Mouse (Mus musculus) A20 (cell line): ENCODE data around the gene Rbm33.
A peak's percentile ranks its signal among the peaks of the same experiment; 100 is the strongest.

Source experiments
- DNase-seq: peaks from one replicate; pipeline ENCODE4 v3.0.0-alpha.2; 2011; ENCODE audit warnings: low read depth, low spot score

Rbm33 gene

GRCm38 (mm10) chr5:28316722-28317245, at the start of gene Rbm33:
Gene Rbm33, plus strand, starts transcription at chr5:28317121.
- peak; percentile 97 for DNase-seq

- no peak for DNase-seq
Measured at GRCm38 (mm10) chr5:28267576-28267975, 49.3 kb upstream of the Rbm33 start.

- DNase-seq: no peak
Measured at GRCm38 (mm10) chr5:28269469-28269991, 47.4 kb upstream of the Rbm33 start.

GRCm38 (mm10) chr5:28272836-28273235, 44.1 kb upstream of the Rbm33 start:
- no peak for DNase-seq

GRCm38 (mm10) chr5:28277279-28277678, 39.6 kb upstream of the Rbm33 start:
- DNase-seq: no peak

GRCm38 (mm10) chr5:28289111-28289510, 27.8 kb upstream of the Rbm33 start:
- no peak for DNase-seq

- no peak for DNase-seq
Measured at GRCm38 (mm10) chr5:28290630-28291029, 26.3 kb upstream of the Rbm33 start.

GRCm38 (mm10) chr5:28291118-28291850, 25.6 kb upstream of the Rbm33 start:
- DNase-seq: no peak

- no peak for DNase-seq
Measured at GRCm38 (mm10) chr5:28292281-28292680, 24.6 kb upstream of the Rbm33 start.

GRCm38 (mm10) chr5:28293990-28294389, 22.9 kb upstream of the Rbm33 start:
- DNase-seq: peak; percentile 81

- DNase-seq: no peak
Measured at GRCm38 (mm10) chr5:28298161-28298560, 18.8 kb upstream of the Rbm33 start.

GRCm38 (mm10) chr5:28298693-28299092, 18.2 kb upstream of the Rbm33 start:
- DNase-seq: no peak

- no peak for DNase-seq
Measured at GRCm38 (mm10) chr5:28299346-28299745, 17.6 kb upstream of the Rbm33 start.

- no peak for DNase-seq
Measured at GRCm38 (mm10) chr5:28302671-28303070, 14.2 kb upstream of the Rbm33 start.

GRCm38 (mm10) chr5:28304551-28304950, 12.4 kb upstream of the Rbm33 start:
- DNase-seq: no peak

GRCm38 (mm10) chr5:28315526-28315925, 1.4 kb upstream of the Rbm33 start:
- peak; percentile 68 for DNase-seq

- no peak for DNase-seq
Measured at GRCm38 (mm10) chr5:28316151-28316721, 685 bp upstream of the Rbm33 start.

- DNase-seq: peak; percentile 62
Measured at GRCm38 (mm10) chr5:28317253-28317916, 464 bp downstream of the Rbm33 start.

GRCm38 (mm10) chr5:28317917-28318267, 971 bp downstream of the Rbm33 start:
- DNase-seq: peak; percentile 52

- peak; percentile 33 for DNase-seq
Measured at GRCm38 (mm10) chr5:28318671-28319070, 1.8 kb downstream of the Rbm33 start.

- DNase-seq: peak; percentile 64
Measured at GRCm38 (mm10) chr5:28321769-28322168, 4.8 kb downstream of the Rbm33 start.

- DNase-seq: no peak
Measured at GRCm38 (mm10) chr5:28322189-28322588, 5.3 kb downstream of the Rbm33 start.
